Mouse (Mus musculus): ENCODE measurements around the gene Mtap.

Mtap gene

GRCm38 (mm10) chr4:89212178-89212577 lies 75.3 kb downstream of the Mtap start:
- DNase-seq (ENCODE audit: low spot score), result no peak
